Mouse (Mus musculus): ENCODE results near the gene 1700025F22Rik. TPM values are rescaled to one million over a fixed set of nuclear protein-coding genes. Genes with fewer than 3 reads are reported as not detected.

Gene 1700025F22Rik
- polyA plus RNA-seq (2017; shearing (Covaris generic)): not detected

DNA sequence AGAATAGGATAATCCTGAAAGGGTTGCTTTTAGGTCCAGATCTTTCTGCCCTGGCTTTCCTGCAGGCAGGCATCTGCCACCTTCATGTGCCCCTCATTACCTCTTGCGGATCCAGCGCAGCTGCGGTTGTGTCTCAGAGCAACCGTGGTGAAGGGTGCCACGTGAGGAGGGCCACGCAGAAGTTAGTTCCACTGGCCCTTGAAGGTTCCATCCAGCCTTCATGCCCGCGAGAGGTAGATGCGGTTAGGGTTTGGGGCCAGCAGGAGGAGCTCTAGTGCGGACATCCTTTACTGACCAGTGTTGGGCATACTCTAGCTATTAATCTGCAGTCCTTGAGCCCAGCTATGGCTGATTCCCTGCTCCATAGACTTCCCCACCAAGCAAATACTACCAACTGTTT is at the start of gene 1700025F22Rik:
Gene 1700025F22Rik (minus strand): TSS at position 149 of the 400 bp plus-strand sequence.

DNA sequence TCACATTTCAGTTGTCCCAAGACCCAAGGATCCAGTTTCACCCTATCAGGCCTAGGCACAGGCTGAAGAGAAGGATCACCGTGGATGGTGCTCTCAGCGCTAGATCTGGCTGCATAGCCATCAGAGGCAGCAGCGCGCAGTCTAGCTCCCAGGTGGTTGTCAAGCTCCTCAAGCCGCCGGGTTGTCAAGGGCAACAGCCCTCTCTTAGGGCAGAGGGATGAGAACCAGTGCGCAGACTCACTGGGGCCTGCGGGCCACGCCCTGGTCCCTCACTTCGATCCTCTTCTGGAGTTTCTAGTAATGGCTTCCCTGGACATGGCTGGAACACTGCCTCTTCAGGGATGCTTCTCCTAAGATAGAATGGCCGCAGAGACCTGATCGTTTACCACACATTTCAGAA is 31.4 kb upstream of the 1700025F22Rik start, which contains the start of gene Ms4a13:
Gene Ms4a13 (minus strand): TSS at position 192 of the 400 bp plus-strand sequence.

DNA sequence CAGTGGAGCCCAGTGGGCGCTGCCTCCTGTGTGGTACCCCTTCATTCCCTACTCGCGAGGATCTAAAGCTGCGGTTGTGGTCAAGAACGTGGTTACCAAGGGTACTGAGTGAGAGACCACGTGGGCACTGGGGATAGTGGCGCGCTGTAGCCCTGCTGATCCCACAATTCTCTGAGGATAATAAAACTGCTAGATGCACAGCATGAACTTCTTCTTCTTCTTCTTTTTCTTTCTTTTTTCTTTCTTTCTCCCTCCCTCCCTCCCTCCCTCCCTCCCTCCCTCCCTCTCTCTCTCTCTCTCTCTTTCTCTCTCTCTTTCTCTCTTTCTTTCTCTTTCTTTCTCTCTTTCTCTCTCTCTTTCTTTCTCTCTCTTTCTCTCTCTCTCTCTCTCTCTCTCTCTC is 34.3 kb downstream of the 1700025F22Rik start, which contains the start of gene 1700017D01Rik:
Gene 1700017D01Rik (minus strand): TSS at position 101 of the 400 bp plus-strand sequence.

Other genes with a start within 250 kb of the 1700025F22Rik start
- not detected for gene Zp1, start 244.7 kb downstream of the 1700025F22Rik start, polyA plus RNA-seq (2017; shearing (Covaris generic))
- not detected for gene Ptgdr2, start 228.2 kb downstream of the 1700025F22Rik start, polyA plus RNA-seq (2017; shearing (Covaris generic))
- 23.3 TPM for gene Ccdc86, start 216.1 kb downstream of the 1700025F22Rik start, polyA plus RNA-seq (2017; shearing (Covaris generic))
- gene Ms4a10, start 190.7 kb downstream of the 1700025F22Rik start, polyA plus RNA-seq (2017; shearing (Covaris generic)): not detected
- not detected for gene Ms4a15, start 172.1 kb downstream of the 1700025F22Rik start, polyA plus RNA-seq (2017; shearing (Covaris generic))
- not detected for gene Ms4a18, start 147.3 kb downstream of the 1700025F22Rik start, polyA plus RNA-seq (2017; shearing (Covaris generic))
- gene Ms4a8a, start 84.2 kb downstream of the 1700025F22Rik start, polyA plus RNA-seq (2017; shearing (Covaris generic)): not detected
- gene 1700017D01Rik, start 34.4 kb downstream of the 1700025F22Rik start, polyA plus RNA-seq (2017; shearing (Covaris generic)): not detected
- gene Ms4a13, start 31.4 kb upstream of the 1700025F22Rik start, polyA plus RNA-seq (2017; shearing (Covaris generic)): not detected
- not detected for gene Ms4a12, start 67.1 kb upstream of the 1700025F22Rik start, polyA plus RNA-seq (2017; shearing (Covaris generic))
- 1.3 TPM for gene Ms4a1, start 100.9 kb upstream of the 1700025F22Rik start, polyA plus RNA-seq (2017; shearing (Covaris generic))
- gene Ms4a5, start 118.6 kb upstream of the 1700025F22Rik start, polyA plus RNA-seq (2017; shearing (Covaris generic)): not detected
- not detected for gene Ms4a14, start 149.1 kb upstream of the 1700025F22Rik start, polyA plus RNA-seq (2017; shearing (Covaris generic))
- 0.21 TPM for gene Ms4a7, start 170.8 kb upstream of the 1700025F22Rik start, polyA plus RNA-seq (2017; shearing (Covaris generic))
- 2.8 TPM for gene Ms4a4a, start 210.2 kb upstream of the 1700025F22Rik start, polyA plus RNA-seq (2017; shearing (Covaris generic))
- gene Ms4a4c, start 239.4 kb upstream of the 1700025F22Rik start, polyA plus RNA-seq (2017; shearing (Covaris generic)): 100 TPM

Data from CD4-positive, CD25-positive, alpha-beta regulatory T cell, adult 9 weeks (primary cell).